Mouse (Mus musculus): ENCODE results near the gene Smyd3.

The Smyd3 gene

GRCm38 (mm10) chr1:178978617-178979245, 539.1 kb downstream of the Smyd3 start:
- no peak for DNase-seq (ENCODE audit: low read depth, low spot score)

GRCm38 (mm10) chr1:178972055-178972454, 545.8 kb downstream of the Smyd3 start:
- no peak for DNase-seq (ENCODE audit: low read depth, low spot score)

GRCm38 (mm10) chr1:178961661-178962060, 556.2 kb downstream of the Smyd3 start:
- DNase-seq (ENCODE audit: low read depth, low spot score), result no peak

DNA sequence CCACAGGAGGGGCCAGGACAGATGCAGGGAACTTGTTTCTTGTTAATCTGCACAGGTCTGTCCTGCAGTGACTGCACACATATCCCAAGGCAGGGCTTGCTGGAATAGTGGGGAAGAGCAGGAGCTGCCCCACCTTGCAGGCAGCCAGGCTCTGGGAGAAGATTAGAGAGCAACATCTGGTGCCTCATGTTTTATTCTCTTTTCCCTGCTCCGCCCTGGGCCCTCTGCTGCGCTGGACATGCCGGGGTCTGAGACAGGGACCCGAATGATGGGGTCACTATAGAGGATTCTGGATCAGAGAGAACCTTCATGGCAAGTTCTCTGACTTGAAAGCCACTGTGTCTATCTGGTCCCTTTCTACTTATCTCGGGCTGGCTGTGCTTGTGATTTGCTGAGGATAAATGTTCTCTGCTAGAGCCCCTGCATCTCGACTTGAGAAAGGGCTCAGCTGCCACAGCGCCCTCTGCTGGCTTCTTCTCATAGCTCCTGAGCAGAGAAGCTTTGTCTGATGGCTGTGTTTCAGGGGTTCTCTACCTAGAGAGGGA, 557.8 kb downstream of the Smyd3 start:
- DNase-seq (ENCODE audit: low read depth, low spot score), result peak; percentile 60

DNA sequence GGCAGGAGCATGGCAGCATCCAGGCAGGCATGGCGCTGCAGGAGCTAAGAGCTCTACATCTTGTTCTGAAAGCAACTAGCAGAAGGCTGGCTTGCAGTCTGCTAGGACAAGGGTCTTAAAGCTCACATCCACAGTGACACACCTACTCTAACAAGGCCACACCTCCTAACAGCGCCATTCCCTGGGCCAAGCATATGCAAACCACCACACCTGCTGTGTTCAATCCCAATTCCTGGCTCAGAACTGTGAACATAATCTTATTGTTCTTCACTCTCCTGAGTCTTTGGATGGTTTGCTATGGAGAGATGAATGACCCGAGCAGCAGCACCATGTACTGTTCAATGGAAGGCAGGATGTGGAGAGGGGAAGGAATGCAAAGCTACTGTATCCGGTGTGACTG, 559.2 kb downstream of the Smyd3 start:
- DNase-seq (ENCODE audit: low read depth, low spot score), result no peak

DNA sequence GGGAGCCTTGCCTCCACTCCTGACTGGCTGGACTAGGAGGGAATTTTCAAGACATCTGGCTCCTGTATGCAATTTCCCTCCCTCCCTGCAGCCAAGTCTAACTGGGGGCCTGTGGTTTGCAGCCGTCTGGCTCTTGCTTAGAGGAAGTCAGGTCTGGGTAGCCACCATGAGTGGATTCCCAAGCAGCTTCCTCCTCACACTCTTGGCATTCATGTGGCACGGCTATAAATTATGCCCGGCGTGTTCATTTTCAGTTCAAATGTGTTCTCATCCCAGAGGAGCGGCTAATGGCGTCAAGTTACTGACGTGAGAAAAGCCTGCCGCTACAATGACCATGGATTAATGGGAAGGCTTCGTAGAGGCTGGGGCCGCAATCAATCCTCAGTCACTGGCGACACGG, 564.9 kb downstream of the Smyd3 start:
- DNase-seq (ENCODE audit: low read depth, low spot score), result no peak

GRCm38 (mm10) chr1:178942251-178942963, 575.4 kb downstream of the Smyd3 start:
- no peak for DNase-seq (ENCODE audit: low read depth, low spot score)

- no peak for DNase-seq (ENCODE audit: low read depth, low spot score)
Measured at GRCm38 (mm10) chr1:178940353-178940752, 577.5 kb downstream of the Smyd3 start.

DNA sequence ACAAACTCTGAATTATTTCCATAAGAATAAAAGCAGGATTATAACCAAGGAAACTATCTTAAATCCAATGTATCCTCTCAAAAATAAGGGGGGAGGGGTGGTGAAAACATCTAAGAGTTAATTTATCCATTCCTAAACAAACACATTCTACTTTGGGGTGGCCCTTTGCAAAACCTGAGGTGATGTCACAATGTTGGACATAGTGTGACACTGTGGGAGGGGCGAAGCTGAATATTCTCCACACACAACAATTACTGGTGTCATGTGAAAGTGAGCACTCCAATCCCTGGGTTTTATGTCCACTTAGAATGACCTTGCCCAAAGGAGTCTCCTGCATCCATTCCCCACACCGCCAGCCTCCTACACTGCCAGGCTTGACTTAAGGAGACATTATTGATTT, 580.9 kb downstream of the Smyd3 start:
- no peak for DNase-seq (ENCODE audit: low read depth, low spot score)

DNA sequence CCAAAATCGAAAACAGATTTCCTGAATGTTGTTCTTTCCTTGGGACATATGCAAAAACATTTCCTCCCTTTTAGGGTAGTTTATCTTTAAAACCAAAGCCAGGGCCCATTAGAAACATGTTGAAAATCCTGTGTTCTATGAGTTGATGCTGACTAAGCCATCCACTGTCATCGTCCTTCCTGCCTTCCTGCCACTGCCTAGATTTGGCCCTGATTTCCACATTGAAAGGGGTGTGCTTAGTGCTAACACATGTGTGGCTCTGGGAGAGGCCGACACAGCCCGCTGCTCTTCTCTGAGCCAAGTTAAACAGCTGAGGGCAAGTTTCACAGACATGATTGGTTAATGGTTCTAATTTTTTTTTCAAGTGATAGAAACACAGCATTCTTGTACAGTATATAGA, 581.4 kb downstream of the Smyd3 start:
- DNase-seq (ENCODE audit: low read depth, low spot score), result no peak

- DNase-seq (ENCODE audit: low read depth, low spot score), result no peak
Measured at GRCm38 (mm10) chr1:178933953-178934637, 583.7 kb downstream of the Smyd3 start.

- no peak for DNase-seq (ENCODE audit: low read depth, low spot score)
Measured at GRCm38 (mm10) chr1:178929531-178929930, 588.3 kb downstream of the Smyd3 start.

- DNase-seq (ENCODE audit: low read depth, low spot score), result peak; percentile 81
Measured at GRCm38 (mm10) chr1:178924492-178925183, 593.2 kb downstream of the Smyd3 start.

- DNase-seq (ENCODE audit: low read depth, low spot score), result no peak
Measured at GRCm38 (mm10) chr1:178917194-178917902, 600.5 kb downstream of the Smyd3 start.

DNA sequence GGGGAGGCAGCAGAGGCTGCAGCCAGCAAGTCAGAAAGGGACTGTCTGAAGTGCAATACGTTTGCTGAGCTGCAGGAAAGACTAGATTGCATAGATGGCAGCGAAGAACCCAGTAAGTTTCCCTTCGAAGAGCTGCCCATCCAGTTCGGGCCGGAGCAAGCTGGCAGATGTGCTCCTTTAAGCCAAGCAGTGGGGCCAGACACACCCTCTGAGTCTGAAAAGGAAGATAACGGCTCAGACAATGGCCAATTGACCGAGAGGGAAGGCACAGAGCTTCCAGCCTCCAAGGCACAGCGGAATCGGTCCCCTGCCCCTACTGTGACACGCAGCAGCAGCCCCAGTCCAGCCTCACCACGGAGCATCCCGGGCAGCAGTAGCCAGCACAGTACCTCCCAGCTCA, 602.8 kb downstream of the Smyd3 start:
- no peak for DNase-seq (ENCODE audit: low read depth, low spot score)

DNA sequence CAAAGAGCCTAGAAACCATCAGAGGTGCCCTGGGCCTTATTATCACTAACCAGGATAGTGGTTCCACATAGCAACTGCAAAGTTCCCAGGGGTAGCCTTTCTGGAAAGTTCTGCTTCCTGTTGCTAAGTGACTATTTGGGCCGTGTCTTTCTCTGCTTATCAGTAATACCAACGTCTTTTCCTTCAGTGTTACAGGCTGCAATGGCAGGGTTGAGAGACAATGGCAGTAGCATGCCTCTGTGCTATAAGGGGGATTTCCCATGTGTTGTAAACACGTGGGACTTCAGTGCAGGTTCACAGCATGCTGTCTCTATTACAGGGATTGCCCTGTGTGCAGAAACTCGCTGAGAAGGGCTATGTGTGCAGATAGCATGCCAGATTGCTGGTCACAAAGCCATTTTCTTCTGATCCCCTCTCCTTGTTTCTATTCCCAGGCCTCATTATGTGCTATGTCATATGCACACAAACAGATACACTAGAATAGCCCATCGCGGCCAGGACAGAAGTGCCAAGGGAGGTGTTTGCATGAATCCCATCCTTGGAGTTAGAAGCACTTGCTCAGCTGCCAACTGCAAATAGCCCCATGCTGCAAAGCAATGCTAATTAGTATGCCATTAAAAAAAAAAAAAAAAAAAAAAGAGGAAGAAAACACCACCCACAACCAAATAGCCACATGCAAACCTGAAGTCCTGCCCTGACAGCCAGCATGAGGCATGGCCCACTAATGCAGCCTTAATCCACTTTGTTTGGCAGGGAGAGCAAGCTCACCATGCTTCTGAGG, 604.7 kb downstream of the Smyd3 start:
- peak; percentile 27 for DNase-seq (ENCODE audit: low read depth, low spot score)

DNA sequence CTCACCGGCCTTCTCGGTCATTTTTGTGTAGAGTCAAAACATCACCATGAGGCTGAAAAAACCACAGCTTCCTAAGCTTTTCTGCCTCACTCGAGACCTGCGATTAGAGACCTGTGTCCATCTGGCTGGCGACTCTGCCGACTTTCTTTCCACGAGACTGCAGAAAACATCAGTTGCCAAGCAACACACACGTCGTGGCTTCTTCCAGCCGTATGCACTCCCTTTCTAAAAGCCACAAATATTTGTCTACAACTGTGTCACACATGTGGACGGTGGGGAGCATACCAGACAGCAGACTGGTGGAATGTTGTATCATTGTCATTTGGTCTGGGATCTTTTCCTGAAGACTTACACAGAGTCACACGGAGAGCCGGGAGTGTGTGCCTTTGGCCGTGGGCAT, 606.9 kb downstream of the Smyd3 start:
- DNase-seq (ENCODE audit: low read depth, low spot score), result no peak
